Mouse (Mus musculus) kidney, adult 8-10 months (tissue): ENCODE data around the gene Commd1.
A peak's percentile ranks its signal among the peaks of the same experiment; 100 is the strongest.

Source experiments
- DNase-seq, 2 experiments: peaks; one replicate each; pipeline ENCODE4 v3.0.0; 2022

The Commd1 gene

DNA sequence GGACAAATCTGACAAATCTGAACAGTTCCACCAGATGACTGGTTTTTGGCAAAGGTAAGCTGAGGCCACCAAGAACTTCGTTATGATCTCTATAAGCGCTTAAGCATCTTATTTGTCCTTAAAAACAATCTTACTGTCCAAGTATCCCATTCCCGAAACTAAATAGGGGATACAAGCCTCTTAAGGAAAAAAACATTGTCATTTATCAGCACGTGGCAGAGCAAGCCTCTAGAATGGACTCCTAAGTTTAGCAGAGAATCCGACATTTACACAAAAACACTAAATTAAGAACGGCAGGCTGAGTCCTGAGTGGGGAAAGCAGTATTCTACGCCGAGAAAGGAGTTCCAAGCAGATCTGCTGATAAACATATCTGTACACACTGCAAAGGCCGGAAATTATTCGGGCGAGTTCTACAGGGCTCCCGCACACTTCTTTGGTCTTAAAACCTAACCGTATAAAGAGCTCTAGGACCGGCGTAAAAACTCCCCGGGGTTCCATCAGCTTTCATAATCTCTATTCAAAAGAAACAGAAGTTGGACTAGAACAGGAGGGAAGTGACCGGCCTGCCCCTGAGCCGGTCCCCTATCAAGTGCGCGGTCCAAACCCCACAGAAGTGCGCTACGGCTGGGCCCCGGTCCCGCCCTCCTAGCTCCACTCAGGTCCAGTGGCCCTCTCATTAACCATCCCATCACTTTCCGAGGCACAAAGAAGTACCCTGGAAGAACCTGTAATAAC lies 124.3 kb downstream of the Commd1 start:
- DNase-seq, result no peak

DNA sequence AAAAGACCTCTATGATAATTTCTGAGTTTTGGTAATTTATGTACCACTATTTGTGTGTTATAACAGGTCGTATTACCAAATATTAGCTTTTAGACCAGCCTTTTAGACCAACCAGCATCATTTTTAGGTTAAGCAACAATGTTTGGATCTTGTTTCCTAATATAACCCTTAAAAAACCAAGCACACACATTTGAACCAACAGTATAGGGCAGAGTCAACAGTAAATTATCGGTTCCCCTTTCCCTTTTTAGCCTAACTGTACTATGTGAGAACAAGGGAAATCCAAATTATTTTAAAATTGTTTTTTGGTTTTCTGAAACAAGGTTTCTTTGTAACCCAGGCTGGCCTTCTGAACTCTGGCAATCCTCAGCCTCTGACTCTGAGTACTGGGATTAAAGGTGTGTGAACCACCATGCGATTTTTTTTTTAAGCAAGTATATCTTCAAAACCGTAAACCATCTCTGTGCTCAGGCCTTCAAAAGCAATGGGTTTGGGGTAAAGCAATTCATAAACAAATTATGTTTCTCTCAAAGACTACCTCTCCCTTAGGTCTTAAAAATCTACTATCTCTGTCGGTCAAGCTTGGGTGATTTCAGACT lies 125.0 kb downstream of the Commd1 start:
- DNase-seq, result no peak

DNA sequence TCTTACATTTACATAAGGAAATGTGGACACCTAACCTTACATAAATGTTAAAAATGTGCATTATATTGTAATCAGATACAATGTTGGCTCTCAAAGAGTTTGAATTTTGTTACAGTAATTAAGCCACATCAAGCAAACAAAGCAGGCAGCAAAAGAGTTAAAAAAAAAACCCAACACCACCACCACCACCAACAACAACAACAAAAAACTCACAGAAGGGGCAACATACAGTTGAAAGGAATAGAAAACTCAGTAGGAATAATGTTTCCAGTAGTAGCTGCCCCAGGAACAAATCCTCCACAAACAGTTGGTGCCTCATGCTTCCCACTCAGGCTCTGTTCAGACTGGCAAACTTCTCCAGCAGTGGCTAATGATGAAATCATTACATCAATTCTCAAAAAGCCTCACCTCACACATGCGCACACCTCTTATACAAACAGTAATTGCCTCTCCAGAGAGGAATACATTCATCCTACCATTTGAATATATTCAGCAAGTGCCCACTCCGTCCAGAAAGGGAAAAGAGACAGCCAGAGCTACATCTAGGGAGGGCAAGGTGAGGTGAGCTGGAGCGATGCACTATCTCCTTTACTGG lies 125.7 kb downstream of the Commd1 start:
- no peak for DNase-seq

DNA sequence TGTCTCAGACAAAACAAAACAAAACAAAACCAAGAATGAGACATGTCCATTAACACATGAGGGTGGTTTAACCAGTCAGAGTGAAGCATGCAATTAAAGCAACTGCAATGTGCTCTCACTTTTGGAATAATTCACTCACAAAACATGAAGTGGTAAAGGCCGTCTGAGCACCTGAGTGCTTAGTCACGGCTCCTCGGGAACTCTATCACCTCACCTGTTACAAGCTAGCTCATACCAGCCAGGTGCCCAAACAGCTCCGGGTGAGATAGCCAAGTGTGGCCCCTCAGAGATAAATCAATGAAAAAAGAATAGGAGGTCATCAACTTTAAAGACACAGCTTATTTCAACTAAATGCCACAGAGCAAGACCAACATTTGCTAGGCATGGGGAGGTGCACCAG lies 127.6 kb downstream of the Commd1 start:
- DNase-seq, result no peak

DNA sequence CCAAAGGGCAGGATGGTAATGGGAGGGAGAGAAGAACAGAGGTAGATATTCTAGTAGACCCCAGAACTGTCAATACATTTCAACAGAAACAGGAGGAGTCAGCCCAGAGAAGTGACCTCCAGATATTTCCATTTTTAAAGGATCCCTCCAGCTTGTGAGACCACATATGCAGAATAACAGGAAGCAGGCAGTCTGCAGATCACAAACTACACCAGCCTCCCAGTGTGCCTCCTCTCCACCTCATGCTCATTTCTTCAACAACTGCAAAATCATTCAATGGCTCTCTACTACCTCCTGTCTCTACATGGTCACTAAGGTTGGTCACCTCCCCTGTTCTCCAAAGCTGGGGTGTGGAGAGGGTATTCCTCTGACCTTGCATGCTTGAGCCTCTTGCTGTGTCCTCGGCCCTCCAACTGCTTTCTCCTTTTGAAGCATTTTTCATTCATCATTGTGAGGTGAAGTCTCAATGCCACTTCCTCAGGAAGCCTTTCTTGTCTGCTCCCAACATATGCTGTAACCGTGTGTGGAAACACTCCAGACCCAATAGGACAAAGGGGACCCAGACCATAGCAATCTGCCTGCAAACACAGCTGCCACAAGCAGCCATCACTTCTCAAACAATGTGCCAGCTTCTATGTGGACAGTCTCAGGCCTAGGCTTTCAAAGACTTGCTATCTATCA lies 128.6 kb downstream of the Commd1 start:
- no peak for DNase-seq

DNA sequence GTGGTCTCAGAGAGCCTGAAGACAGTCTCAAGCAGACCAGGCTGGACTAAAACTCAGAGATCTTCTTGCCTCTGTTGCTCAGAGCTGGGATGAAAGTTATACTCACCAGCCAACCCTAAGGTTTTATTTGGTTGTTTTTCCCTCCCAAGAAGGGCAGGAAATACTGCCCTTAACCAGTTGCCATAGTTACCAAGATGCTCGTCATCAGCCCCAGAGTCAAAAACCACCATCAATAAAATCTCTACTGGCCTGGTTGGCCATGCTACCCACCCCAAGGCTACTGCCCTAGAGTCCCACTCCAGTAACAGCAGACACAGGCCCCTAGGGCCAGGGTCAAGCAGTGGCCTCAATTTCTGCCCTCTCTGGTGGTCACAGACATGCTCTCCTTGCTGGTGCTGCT lies 129.7 kb downstream of the Commd1 start:
- DNase-seq, result no peak

DNA sequence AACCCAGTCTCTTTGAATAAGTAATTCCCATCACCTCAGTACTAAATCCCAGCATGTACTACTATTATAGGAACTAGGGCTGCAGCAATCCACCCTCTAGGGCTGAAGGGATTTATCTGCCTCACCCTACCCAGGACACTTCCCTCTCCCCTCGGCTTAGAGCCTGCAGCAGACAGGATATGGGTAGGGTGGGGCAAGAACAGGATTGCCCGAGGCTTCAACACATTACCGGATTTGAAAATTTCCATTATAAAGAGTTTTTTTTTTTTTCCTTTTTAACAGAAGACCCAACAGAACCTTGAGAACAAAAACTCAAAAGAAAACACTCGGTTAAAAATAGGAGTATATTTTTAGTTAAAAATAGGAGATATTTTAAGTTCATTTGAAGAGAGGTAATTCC lies 130.8 kb downstream of the Commd1 start:
- no peak for DNase-seq

DNA sequence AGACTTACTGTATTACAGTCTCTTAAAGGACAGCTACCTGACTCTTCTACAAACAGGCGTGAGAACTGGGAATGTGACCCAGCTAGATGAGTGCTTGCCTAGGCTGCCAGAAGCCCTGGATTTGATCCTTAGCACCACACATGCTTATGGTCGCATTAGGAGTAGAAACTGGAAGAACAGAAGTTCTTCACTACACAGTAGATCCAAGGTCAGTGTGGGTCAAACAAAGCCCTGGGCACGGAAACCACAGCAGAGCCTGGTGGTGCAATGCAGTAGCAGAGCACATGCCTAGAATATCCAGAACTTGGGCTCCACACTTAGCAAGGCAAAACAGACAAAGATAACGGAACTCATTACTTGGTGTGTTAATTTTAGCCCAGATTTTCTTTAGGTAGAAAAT lies 132.1 kb downstream of the Commd1 start:
- DNase-seq, result peak; percentile 58 to 66

DNA sequence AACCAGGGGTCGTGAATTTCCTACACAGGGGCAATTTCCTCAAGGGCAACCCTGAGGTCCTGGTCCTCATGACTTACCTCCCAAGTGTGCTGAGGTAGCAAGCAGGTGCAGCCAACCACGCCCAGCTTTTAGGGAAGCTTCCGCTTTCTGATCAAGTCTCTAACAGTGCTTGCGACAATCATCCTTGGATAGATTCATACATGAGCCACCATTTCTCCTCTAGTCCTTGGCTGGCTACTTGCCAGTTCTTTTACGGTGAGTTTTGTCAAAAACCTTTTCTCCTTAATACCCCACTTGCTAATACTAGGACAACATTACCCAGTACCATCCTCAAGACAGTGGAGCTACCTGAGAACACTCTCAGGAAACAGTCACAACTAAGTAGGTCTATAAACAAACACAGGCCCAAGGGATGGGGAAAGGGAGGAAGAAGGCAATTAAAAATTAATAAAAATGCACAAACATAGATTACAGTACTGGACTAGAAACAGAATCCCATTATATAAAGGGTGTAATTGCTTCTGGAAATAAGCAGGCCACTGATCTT lies 133.5 kb downstream of the Commd1 start:
- no peak for DNase-seq

DNA sequence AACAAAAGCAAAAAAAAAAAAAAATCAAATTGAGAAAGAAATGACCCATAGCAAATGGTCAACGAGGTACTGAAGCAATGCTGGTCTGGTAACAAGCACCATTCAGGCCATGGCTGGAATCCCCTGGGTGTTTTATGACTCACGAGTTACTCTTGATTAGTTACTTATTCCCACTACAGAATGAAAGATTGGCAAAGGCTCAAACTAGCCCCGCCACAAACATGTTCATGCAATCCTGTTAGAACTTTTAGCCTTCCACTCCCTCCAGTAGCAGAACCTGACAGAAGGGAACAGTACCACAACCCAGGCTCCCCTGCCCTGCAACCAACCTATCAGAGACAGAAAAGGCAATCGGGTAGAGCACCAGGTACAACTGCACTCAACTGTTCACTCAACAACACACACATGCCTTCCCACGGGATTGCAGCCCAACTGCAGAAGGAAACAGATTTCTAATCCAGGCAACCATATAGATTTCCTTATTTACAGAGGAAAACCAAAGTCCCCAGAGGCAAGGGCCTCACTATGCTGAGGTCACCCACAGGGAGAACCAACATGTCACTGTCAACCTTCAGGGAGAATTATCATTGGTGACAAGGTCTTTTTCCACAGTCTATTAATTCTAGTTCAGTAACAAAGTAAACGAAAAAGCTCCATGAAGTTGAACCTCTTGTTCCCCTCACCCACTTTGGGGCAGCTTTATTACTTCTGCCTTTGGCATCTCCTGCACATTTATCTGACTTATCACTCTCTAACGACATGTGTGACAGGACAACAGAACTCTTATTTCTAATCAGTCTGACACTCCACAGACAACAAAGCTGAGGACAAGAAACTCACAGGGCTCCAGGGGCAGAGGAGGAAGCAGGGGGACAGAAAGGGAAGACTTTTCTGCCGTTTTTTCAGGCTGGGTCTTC lies 134.2 kb downstream of the Commd1 start:
- peak; percentile 85 to 93 for DNase-seq

DNA sequence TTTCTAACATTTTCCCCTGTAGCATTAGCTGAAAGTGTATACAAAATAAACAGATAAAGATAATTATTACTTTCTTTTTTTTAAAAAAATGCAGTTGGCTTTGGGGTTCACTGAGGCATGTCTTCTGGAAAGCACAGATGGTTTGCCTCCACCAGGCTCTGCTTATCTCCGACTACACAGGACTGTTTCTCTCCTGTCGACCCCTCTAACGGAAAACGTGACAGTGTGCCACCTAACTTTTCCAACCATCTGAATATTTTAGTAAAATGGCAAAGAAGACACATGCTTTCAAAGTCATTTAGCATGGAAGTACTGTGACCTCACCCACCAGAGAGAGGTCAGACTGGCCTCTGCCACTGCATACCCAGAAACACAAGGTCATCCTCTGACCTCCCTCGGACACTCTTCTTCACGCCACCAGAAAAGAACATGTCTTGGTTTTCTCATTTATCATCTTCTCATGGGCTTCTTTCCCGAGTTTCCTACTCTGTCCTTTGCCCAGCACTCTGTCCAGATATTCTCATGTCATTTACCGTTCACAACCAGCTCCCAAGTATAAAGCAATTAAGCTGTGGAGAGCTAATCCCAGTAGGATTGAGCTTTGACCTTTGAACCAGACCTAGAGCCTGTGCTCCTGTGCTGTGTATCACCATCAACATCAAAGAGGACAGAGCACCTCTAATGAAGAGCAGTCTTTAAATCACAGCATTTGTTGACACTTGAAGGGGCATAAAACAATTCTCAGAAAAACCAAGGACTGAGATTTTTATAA lies 135.0 kb downstream of the Commd1 start:
- peak; percentile 63 to 82 for DNase-seq
